In the genomic region with DNA sequence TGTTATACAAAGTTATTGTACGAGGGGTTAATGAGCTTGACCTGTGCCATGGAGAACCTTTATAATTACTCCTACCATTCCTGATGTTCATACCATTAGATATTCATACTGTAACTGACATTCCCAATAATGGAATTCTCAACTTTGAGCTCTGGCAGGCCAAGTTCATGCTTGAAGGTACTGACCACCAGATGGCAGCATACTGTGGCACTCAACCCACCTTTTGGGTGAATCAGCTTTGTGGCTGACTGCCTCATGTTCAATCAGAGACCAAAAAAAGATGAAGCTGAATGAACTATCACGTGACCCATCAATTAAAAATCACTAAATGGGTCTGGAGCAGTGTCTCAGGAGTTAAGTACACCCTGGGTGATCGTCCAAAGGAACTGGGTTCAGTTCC, we compare ENCODE assay signal across 9 mouse cellular contexts.
DNase-seq lines count a peak whose midpoint lies in the region.
"Had no signal": no experiment of that assay in that cellular context is flagged by ENCODE, and none has a peak within 500 bp of the region (broad histone marks: within the 10 kb centered on the region; RNA-seq: fewer than 3 reads in every experiment).

No protein-coding gene starts in this region.

- H3K4me3 ChIP-seq in heart, embryonic 10.5 days = no peak overlapping the region
- H3K4me3 ChIP-seq: heart, embryonic 13.5 days had no signal

- H3K4me1 ChIP-seq in heart, embryonic 10.5 days = no peaks in the 10 kb centered on the region
- H3K4me1 ChIP-seq: heart, embryonic 13.5 days had no signal

- H3K27me3 ChIP-seq in heart, embryonic 10.5 days (ENCODE audit: insufficient read depth, poor library complexity, severe bottlenecking) = no peaks in the 10 kb centered on the region
- H3K27me3 ChIP-seq: heart, embryonic 13.5 days had no signal

- 28% methylated on average over 3 of the region's 3 CpGs for WGBS in heart, embryonic 10.5 days

- H3K27ac ChIP-seq in heart, embryonic 10.5 days = no peak overlapping the region
- H3K27ac ChIP-seq: heart, embryonic 13.5 days had no signal

- H3K9me3 ChIP-seq in heart, embryonic 10.5 days = no peaks in the 10 kb centered on the region
- H3K9me3 ChIP-seq: heart, embryonic 13.5 days had no signal

- DNase-seq in heart, postnatal 4 days = peak; percentile 24
- DNase-seq in heart, embryonic 10.5 days (ENCODE audit: low spot score) = no peak
- DNase-seq in right cerebral cortex, adult 2 months (ENCODE audit: low spot score in 2 of 2) = peak; percentile 27 to 44
- DNase-seq in right cerebral cortex, postnatal 4 days = no peak
- peak; percentile 36 for DNase-seq in embryo, embryonic 9.5 days (ENCODE audit: extremely low spot score)
- DNase-seq in retina, postnatal 7 days (ENCODE audit: low read depth, low spot score) = peak; percentile 17
- DNase-seq in ovary, postnatal 10 days (ENCODE audit: low spot score) = no peak
- no peak for DNase-seq in layer of hippocampus, adult 9-10 months (ENCODE audit: low spot score)

- no peaks in the 10 kb centered on the region for H3K36me3 ChIP-seq in heart, embryonic 10.5 days
- H3K36me3 ChIP-seq: heart, embryonic 13.5 days had no signal

Comparison
In these comparisons a context has a peak if more than half of its experiments do, and no peak if none do; other contexts are left out.
1. DNase-seq: peak in heart, postnatal 4 days (single experiment), right cerebral cortex, adult 2 months (2 of 2), embryo, embryonic 9.5 days (single experiment) and retina, postnatal 7 days (single experiment); none in heart, embryonic 10.5 days (single experiment), right cerebral cortex, postnatal 4 days (single experiment), ovary, postnatal 10 days (single experiment) and layer of hippocampus, adult 9-10 months (single experiment).